Mouse (Mus musculus) left cerebral cortex, adult 11 months (tissue): ENCODE measurements around the gene Traf2.

ENCODE experiments used
- DNase-seq: peaks from one replicate; pipeline ENCODE4 v3.0.0; 2022; ENCODE audit warnings: low spot score

Gene Traf2

GRCm38 (mm10) chr2:25493476-25493961 lies 53.2 kb downstream of the Traf2 start, which contains the start of gene Lcn12:
Gene Lcn12, minus strand, starts transcription at chr2:25493911.
- DNase-seq: no peak

- DNase-seq: no peak
These were observed 53.8 kb downstream of the Traf2 start for GRCm38 (mm10) chr2:25492988-25493387.

- no peak for DNase-seq
These were observed 58.1 kb downstream of the Traf2 start for GRCm38 (mm10) chr2:25488671-25489068.

GRCm38 (mm10) chr2:25487965-25488670 lies 58.6 kb downstream of the Traf2 start:
- DNase-seq: no peak

GRCm38 (mm10) chr2:25484901-25485647 lies 61.7 kb downstream of the Traf2 start:
- DNase-seq: no peak

GRCm38 (mm10) chr2:25482969-25483368 lies 63.8 kb downstream of the Traf2 start:
- no peak for DNase-seq

- DNase-seq: no peak
These were observed 66.2 kb downstream of the Traf2 start for GRCm38 (mm10) chr2:25480541-25480940.

- DNase-seq: no peak
These were observed 67.0 kb downstream of the Traf2 start for GRCm38 (mm10) chr2:25479551-25480311.

GRCm38 (mm10) chr2:25477967-25478675 lies 68.6 kb downstream of the Traf2 start:
- peak; percentile 63 for DNase-seq

GRCm38 (mm10) chr2:25477541-25477940 lies 69.2 kb downstream of the Traf2 start:
- DNase-seq: no peak

- DNase-seq: no peak
These were observed 74.2 kb downstream of the Traf2 start for GRCm38 (mm10) chr2:25472550-25472949.

- DNase-seq: no peak
These were observed 76.8 kb downstream of the Traf2 start, which contains the start of gene Ptgds for GRCm38 (mm10) chr2:25469969-25470368. Gene Ptgds, minus strand, starts transcription at chr2:25470046.

- DNase-seq: peak; percentile 55
These were observed 77.5 kb downstream of the Traf2 start for GRCm38 (mm10) chr2:25468962-25469915.
